Mouse (Mus musculus): ENCODE measurements at regions not wholly inside any gene's neighbourhood (a gene's known extent, or its start where the extent isn't known, plus 50 kb on each side); places are given as distances from the start of the nearest gene placed in this dataset.
"Not testable (repeated sequence)": the region's sequence is repeated elsewhere in the genome, so short reads cannot be mapped to it uniquely, and the experiment has no call there.

- Histone ChIP-seq H3K9me3 (ENCODE audit: control insufficient read depth, low read length) (no peaks in the 10 kb centered on the region), H3K27ac (replicated peaks) (no peak overlapping the region), H3K4me1 (replicated peaks; ENCODE audit: control insufficient read depth, insufficient read depth) (no peaks in the 10 kb centered on the region), H3K9ac (ENCODE audit: low read length) (no peak overlapping the region), H3K36me3 (ENCODE audit: control insufficient read depth, insufficient read depth, low read length) (no peaks in the 10 kb centered on the region), H3K4me3 (ENCODE audit: low read depth, low read length) (no peak overlapping the region), H3K4me2 (replicated peaks; ENCODE audit: low read depth) (no peak overlapping the region), H3K27me3 (ENCODE audit: control insufficient read depth, insufficient read depth, low read length) (no peaks in the 10 kb centered on the region)
- DNase-seq (ENCODE audit: low spot score) (no peak), ATAC-seq (ENCODE audit: low FRiP score, low TSS enrichment) (no peak)
- WGBS, result 65% methylated on average over 3 of the region's 3 CpGs
- no peak for TF ChIP-seq CTCF (IDR thresholded peaks at IDR 0.05; ENCODE audit: low read depth)
These were observed 335.6 kb upstream of the Igfbp7 start for GRCm38 (mm10) chr5:77743467-77743866.

GRCm38 (mm10) chr5:77730286-77730685, 322.4 kb upstream of the Igfbp7 start:
- not testable (repeated sequence) for H3K27ac ChIP-seq (replicated peaks); H3K36me3 ChIP-seq (ENCODE audit: control insufficient read depth, insufficient read depth, low read length); DNase-seq (ENCODE audit: low spot score); H3K4me3 ChIP-seq (ENCODE audit: low read depth, low read length); H3K9ac ChIP-seq (ENCODE audit: low read length); H3K4me2 ChIP-seq (replicated peaks; ENCODE audit: low read depth); H3K9me3 ChIP-seq (ENCODE audit: control insufficient read depth, low read length); H3K4me1 ChIP-seq (replicated peaks; ENCODE audit: control insufficient read depth, insufficient read depth); H3K27me3 ChIP-seq (ENCODE audit: control insufficient read depth, insufficient read depth, low read length); ATAC-seq (ENCODE audit: low FRiP score, low TSS enrichment)
- WGBS, result 68% methylated on average over 4 of the region's 4 CpGs

- Histone ChIP-seq H3K9me3 (ENCODE audit: control insufficient read depth, low read length) (no peaks in the 10 kb centered on the region), H3K36me3 (ENCODE audit: control insufficient read depth, insufficient read depth, low read length) (no peaks in the 10 kb centered on the region), H3K27me3 (ENCODE audit: control insufficient read depth, insufficient read depth, low read length) (no peaks in the 10 kb centered on the region), H3K9ac (ENCODE audit: low read length) (no peak overlapping the region), H3K4me1 (replicated peaks; ENCODE audit: control insufficient read depth, insufficient read depth) (no peaks in the 10 kb centered on the region), H3K4me3 (ENCODE audit: low read depth, low read length) (no peak overlapping the region), H3K4me2 (replicated peaks; ENCODE audit: low read depth) (no peak overlapping the region), H3K27ac (replicated peaks) (no peak overlapping the region)
- ATAC-seq (ENCODE audit: low FRiP score, low TSS enrichment) (no peak), DNase-seq (ENCODE audit: low spot score) (no peak)
- TF ChIP-seq CTCF (IDR thresholded peaks at IDR 0.05; ENCODE audit: low read depth) (peak; percentile 34; the same call in 1 of the 2 replicates), EP300 (optimal IDR thresholded peaks at IDR 0.05) (no peak)
- WGBS, result 68% methylated on average over 3 of the region's 3 CpGs
These were observed 273.8 kb upstream of the Igfbp7 start for GRCm38 (mm10) chr5:77681592-77681991.

- H3K36me3 ChIP-seq (ENCODE audit: control insufficient read depth, insufficient read depth, low read length), result no peaks in the 10 kb centered on the region
- WGBS, result 78% methylated on average over 15 of the region's 15 CpGs
- DNase-seq (ENCODE audit: low spot score), result no peak
- no peak overlapping the region for H3K4me3 ChIP-seq (ENCODE audit: low read depth, low read length)
- no peak for ATAC-seq (ENCODE audit: low FRiP score, low TSS enrichment)
- H3K27me3 ChIP-seq (ENCODE audit: control insufficient read depth, insufficient read depth, low read length), result no peaks in the 10 kb centered on the region
- H3K9ac ChIP-seq (ENCODE audit: low read length), result no peak overlapping the region
- H3K9me3 ChIP-seq (ENCODE audit: control insufficient read depth, low read length), result no peaks in the 10 kb centered on the region
- TF ChIP-seq EP300 (optimal IDR thresholded peaks at IDR 0.05) (no peak), CTCF (IDR thresholded peaks at IDR 0.05; ENCODE audit: low read depth) (no peak)
- H3K4me1 ChIP-seq (replicated peaks; ENCODE audit: control insufficient read depth, insufficient read depth), result no peaks in the 10 kb centered on the region
- no peak overlapping the region for H3K4me2 ChIP-seq (replicated peaks; ENCODE audit: low read depth)
- no peak overlapping the region for H3K27ac ChIP-seq (replicated peaks)
These were observed 264.5 kb upstream of the Igfbp7 start for GRCm38 (mm10) chr5:77672073-77672924.

- Histone ChIP-seq H3K27me3 (ENCODE audit: control insufficient read depth, insufficient read depth, low read length) (no peaks in the 10 kb centered on the region), H3K27ac (replicated peaks) (no peak overlapping the region), H3K36me3 (ENCODE audit: control insufficient read depth, insufficient read depth, low read length) (no peaks in the 10 kb centered on the region), H3K9ac (ENCODE audit: low read length) (no peak overlapping the region), H3K9me3 (ENCODE audit: control insufficient read depth, low read length) (no peaks in the 10 kb centered on the region), H3K4me2 (replicated peaks; ENCODE audit: low read depth) (no peak overlapping the region), H3K4me1 (replicated peaks; ENCODE audit: control insufficient read depth, insufficient read depth) (no peaks in the 10 kb centered on the region), H3K4me3 (ENCODE audit: low read depth, low read length) (no peak overlapping the region)
- WGBS, result 49% methylated on average over 3 of the region's 3 CpGs
- no peak for DNase-seq (ENCODE audit: low spot score)
- TF ChIP-seq EP300 (optimal IDR thresholded peaks at IDR 0.05) (no peak), CTCF (IDR thresholded peaks at IDR 0.05; ENCODE audit: low read depth) (no peak)
- no peak for ATAC-seq (ENCODE audit: low FRiP score, low TSS enrichment)
These were observed 255.3 kb upstream of the Igfbp7 start for GRCm38 (mm10) chr5:77663096-77663495.

- WGBS, result 93% methylated on average over 6 of the region's 6 CpGs
- H3K9ac ChIP-seq (ENCODE audit: low read length), result no peak overlapping the region
These were observed 251.2 kb upstream of the Igfbp7 start for GRCm38 (mm10) chr5:77659016-77659415.

More at GRCm38 (mm10) chr5:77659016-77659415, 251.2 kb upstream of the Igfbp7 start:
- no peaks in the 10 kb centered on the region for H3K27me3 ChIP-seq (ENCODE audit: control insufficient read depth, insufficient read depth, low read length)
- H3K4me2 ChIP-seq (replicated peaks; ENCODE audit: low read depth), result no peak overlapping the region
- ATAC-seq (ENCODE audit: low FRiP score, low TSS enrichment) (no peak), DNase-seq (ENCODE audit: low spot score) (no peak)
- no peak overlapping the region for H3K4me3 ChIP-seq (ENCODE audit: low read depth, low read length)
- H3K9me3 ChIP-seq (ENCODE audit: control insufficient read depth, low read length), result no peaks in the 10 kb centered on the region
- TF ChIP-seq EP300 (optimal IDR thresholded peaks at IDR 0.05) (no peak), CTCF (IDR thresholded peaks at IDR 0.05; ENCODE audit: low read depth) (no peak)
- H3K36me3 ChIP-seq (ENCODE audit: control insufficient read depth, insufficient read depth, low read length), result no peaks in the 10 kb centered on the region
- H3K4me1 ChIP-seq (replicated peaks; ENCODE audit: control insufficient read depth, insufficient read depth), result no peaks in the 10 kb centered on the region
- no peak overlapping the region for H3K27ac ChIP-seq (replicated peaks)
